Mouse (Mus musculus): ENCODE measurements around the gene Scrn1.

DNA sequence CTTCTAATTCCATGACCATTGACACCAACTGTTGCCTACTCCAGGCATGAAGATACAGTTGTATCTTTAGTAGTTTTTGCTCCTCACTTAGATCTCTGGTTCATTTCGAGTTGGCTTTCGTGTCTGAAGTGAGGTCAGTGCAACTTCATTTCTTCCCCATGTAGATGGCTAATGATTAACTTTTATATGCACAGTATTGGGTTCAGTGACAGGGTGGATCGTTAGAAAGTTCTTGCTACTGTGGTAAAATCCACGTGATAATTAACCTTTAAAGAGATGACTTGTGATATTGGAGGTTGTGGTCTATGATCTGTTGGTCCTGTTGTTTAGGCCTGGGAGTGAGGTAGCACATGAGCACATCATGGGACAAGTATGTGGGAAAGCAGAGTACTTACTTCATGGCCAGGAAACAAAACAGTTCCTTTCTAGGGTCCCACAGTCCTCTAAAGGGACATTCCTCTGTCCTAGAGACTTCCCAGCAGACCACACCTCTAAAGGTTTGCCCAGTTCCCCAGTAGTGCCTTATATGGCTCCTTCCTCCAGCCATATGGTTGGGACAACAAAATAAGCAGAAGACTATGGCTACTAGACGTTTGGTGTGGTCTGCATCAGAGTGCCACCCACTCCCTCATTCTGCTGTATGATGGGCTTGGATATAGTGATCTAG is 34.5 kb upstream of the Scrn1 start:
- TF ChIP-seq POLR2A (IDR thresholded peaks at IDR 0.05; ENCODE audit: borderline replicate concordance, extremely low read depth, low read depth, low read length) (no peak), CTCF (IDR thresholded peaks at IDR 0.05; ENCODE audit: insufficient read depth, low read length) (no peak)

Measured in lung, adult 2 months (tissue).